Mouse (Mus musculus) neural tube, embryonic 13.5 days (tissue): ENCODE results near the gene Mei4. TPM values are rescaled to one million over a fixed set of nuclear protein-coding genes. Genes with fewer than 3 reads are reported as not detected.

ENCODE experiments used
- ATAC-seq: fragments of 200-750 bp; cut with Nextera tagmentation; 2 replicates; pipeline ENCODE4 v1.8.0; 2017; ENCODE audit warnings: low read depth, mild to moderate bottlenecking, moderate TSS enrichment, moderate library complexity
- H3K27ac ChIP-seq: fragments of 300-500 bp; sonication (generic); replicated peaks from 2 replicates; pipeline ENCODE4 v1.5.1; 2015; ENCODE audit warnings: moderate library complexity, mild to moderate bottlenecking, inconsistent platforms
- H3K27me3 ChIP-seq: fragments of 300-500 bp; sonication (generic); 2 replicates; pipeline ENCODE4 v1.6.1; 2015; ENCODE audit warnings: mild to moderate bottlenecking, inconsistent platforms
- H3K36me3 ChIP-seq: fragments of 300-500 bp; sonication (generic); 2 replicates; pipeline ENCODE4 v1.6.1; 2015; ENCODE audit warnings: mild to moderate bottlenecking, inconsistent platforms
- H3K4me1 ChIP-seq: fragments of 300-500 bp; sonication (generic); replicated peaks from 2 replicates; pipeline ENCODE4 v1.6.1; 2015; ENCODE audit warnings: inconsistent platforms
- H3K4me2 ChIP-seq: fragments of 300-500 bp; sonication (generic); 2 replicates; pipeline ENCODE4 v1.6.1; 2015; ENCODE audit warnings: inconsistent platforms, mild to moderate bottlenecking, moderate library complexity
- H3K4me3 ChIP-seq: fragments of 300-500 bp; sonication (generic); 2 replicates; pipeline ENCODE4 v1.5.1; 2015; ENCODE audit warnings: mild to moderate bottlenecking, inconsistent platforms
- H3K9ac ChIP-seq: fragments of 300-500 bp; sonication (generic); 2 replicates; pipeline ENCODE4 v1.6.1; 2015; ENCODE audit warnings: moderate library complexity, mild to moderate bottlenecking, inconsistent platforms
- H3K9me3 ChIP-seq: fragments of 300-500 bp; sonication (generic); 2 replicates; pipeline ENCODE4 v1.6.1; 2016; ENCODE audit warnings: inconsistent platforms
- WGBS: fragments of 180-500 bp; shearing (Covaris S2); methylation state at CpG from one replicate; pipeline ENCODE4 v1.1.7; 2015; 5-methylcytosine and 5-hydroxymethylcytosine counted together
- polyA plus RNA-seq: library from polyadenylated mRNA; unstranded; fragments of >200 nt; fragmentation: Nextera tagmentation; extraction: Ambion mirVana; gene quantifications from 2 replicates; pipeline ENCODE4 v1.2.1, GENCODE M21; 2015

Mei4 gene
- polyA plus RNA-seq, 1 experiment from 2014 or later: 0.84 TPM

DNA sequence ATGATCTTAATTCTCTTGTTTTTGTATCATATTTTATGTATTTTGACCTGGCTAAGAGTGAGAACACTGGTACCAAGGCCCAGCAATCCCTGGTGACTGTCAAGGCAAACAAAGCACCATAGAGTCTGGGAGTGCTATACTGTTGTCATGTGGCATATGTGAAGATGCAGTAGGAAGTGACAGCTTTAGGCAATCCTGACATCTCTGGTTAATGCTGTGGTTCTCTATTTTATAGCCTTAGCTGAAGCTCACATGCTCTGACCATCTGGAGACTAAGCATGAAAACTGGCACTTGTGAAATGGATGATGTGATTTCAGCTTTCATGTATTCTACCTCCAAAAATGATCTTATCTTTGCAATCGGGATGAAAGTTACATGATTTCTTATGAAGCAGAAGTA lies 103.3 kb downstream of the Mei4 start:
- Histone ChIP-seq H3K4me3 (no peak overlapping the region), H3K4me1 (no peaks in the 10 kb centered on the region), H3K27ac (no peak overlapping the region), H3K9me3 (no peaks in the 10 kb centered on the region), H3K36me3 (no peaks in the 10 kb centered on the region), H3K9ac (no peak overlapping the region), H3K4me2 (no peak overlapping the region), H3K27me3 (no peaks in the 10 kb centered on the region)
- 89% methylated on average over 1 of the region's 1 CpGs for WGBS
- ATAC-seq: no peak

DNA sequence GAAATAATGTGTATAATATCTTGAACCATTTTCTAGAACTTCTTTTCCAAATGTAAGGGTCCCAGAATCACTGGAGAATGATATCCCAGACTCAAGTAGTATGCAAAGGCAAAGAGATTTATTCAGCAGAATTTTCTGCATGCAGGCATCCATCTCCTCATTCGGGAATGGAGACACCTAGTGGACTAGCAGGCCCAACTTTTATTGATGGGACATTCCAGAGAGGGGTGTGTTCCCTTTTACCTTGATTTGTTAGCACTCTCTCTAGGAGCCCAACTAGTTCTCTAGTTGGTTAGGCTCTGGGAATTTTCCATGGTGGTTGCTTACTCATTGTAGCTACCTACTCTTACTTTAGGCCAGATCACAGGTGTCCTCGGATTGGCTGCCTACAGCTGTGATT lies 105.5 kb downstream of the Mei4 start:
- Histone ChIP-seq H3K27me3 (no peaks in the 10 kb centered on the region), H3K36me3 (no peaks in the 10 kb centered on the region), H3K4me3 (no peak overlapping the region), H3K9me3 (no peaks in the 10 kb centered on the region), H3K27ac (no peak overlapping the region), H3K9ac (no peak overlapping the region), H3K4me2 (no peak overlapping the region), H3K4me1 (no peaks in the 10 kb centered on the region)
- no peak for ATAC-seq
- 67% methylated on average over 2 of the region's 2 CpGs for WGBS

DNA sequence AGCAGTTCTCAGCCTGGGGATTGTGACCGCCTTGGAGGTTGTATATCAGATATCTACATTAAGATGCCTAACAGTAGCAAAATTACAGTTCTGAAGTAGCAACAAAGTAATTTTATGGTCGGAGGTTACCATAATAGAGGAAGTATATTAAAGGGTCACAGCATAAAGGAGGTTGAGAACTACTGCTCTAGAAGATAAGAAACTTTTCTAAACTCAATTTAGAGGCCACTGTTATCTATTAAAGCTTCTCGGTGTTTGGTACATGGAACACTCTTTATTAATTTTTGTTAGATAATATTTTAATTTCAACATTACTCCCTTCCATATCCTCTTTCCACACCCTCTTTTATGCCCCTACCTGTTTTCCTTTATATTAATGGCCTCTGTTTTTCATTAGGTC lies 119.0 kb downstream of the Mei4 start:
- Histone ChIP-seq H3K27me3 (no peaks in the 10 kb centered on the region), H3K27ac (no peak overlapping the region), H3K4me3 (no peak overlapping the region), H3K36me3 (no peaks in the 10 kb centered on the region), H3K9me3 (no peaks in the 10 kb centered on the region), H3K4me2 (no peak overlapping the region), H3K4me1 (no peaks in the 10 kb centered on the region), H3K9ac (no peak overlapping the region)
- WGBS: 91% methylated on average over 3 of the region's 3 CpGs
- ATAC-seq: no peak

DNA sequence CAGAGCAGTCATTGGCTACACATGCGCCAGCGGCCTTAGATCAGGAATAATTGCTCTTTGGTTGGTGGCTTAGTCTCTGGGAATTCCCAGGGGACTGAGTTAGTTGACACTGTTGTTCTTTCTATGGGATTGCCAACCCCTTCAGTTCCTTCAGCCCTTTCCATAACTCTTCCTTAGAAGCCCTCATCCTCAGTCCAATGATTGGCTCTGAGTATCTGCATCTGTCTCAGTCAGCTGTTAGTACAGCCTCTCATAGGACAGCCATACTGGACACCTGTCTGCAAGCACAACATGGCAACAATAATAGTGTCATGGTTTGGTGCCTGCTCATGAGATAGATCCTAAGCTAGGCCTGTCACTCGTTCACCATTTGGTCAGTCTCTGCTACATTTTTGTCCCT lies 149.5 kb downstream of the Mei4 start:
- no peaks in the 10 kb centered on the region for H3K27me3 ChIP-seq
- WGBS: 74% methylated on average over 3 of the region's 3 CpGs
- no peaks in the 10 kb centered on the region for H3K4me1 ChIP-seq
- no peak overlapping the region for H3K9ac ChIP-seq
- H3K4me3 ChIP-seq: no peak overlapping the region
- no peaks in the 10 kb centered on the region for H3K36me3 ChIP-seq
- no peaks in the 10 kb centered on the region for H3K9me3 ChIP-seq
- ATAC-seq: no peak
- H3K4me2 ChIP-seq: no peak overlapping the region
- H3K27ac ChIP-seq: no peak overlapping the region

DNA sequence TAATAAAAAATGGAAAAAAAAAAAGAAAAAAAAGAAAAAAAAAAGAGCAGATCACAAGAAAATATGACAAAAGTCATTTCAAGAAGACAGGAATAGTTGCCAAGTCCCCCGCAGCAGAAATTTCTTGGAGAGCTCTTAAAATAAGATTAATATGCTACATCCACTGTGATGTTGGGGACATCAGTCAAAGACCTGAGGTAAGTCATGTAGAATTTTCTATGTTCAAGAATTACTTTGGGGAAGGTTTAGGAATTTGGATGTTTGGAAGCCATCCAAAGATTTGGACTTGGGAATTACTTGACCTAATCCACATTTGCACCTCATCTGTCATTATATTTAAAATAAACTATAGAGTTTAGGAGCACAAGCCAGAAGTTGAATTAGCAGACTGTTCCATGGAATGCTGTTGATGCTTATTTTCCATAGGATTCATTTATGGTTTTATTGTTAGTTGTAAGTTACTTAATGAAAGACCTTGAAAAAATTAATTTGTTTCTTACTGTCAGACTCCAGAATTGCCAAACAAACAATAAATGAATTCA lies 179.1 kb downstream of the Mei4 start:
- Histone ChIP-seq H3K9me3 (no peaks in the 10 kb centered on the region), H3K36me3 (no peaks in the 10 kb centered on the region), H3K27ac (no peak overlapping the region), H3K27me3 (no peaks in the 10 kb centered on the region), H3K4me3 (no peak overlapping the region), H3K4me2 (no peak overlapping the region), H3K4me1 (no peaks in the 10 kb centered on the region), H3K9ac (no peak overlapping the region)
- ATAC-seq: no peak
- WGBS: 87% methylated on average over 1 of the region's 1 CpGs

DNA sequence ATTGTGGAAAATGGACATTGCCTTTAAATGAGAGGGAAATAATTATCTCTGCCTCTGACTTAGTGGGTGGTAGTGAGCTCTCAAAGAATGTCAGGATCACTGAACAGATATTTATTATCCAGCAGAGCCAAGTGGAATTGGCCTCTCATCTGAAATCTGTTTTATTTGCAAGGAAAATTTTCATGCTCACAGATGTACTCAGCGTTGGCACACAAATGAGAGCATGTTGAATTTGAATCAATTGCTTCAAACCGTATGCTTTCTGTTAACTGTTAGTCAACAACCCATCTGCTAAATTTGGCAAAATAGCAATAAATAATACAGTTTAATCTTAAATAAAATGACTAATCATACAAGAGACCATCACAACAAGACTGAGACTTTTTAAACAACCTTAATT lies 181.0 kb downstream of the Mei4 start:
- Histone ChIP-seq H3K9ac (no peak overlapping the region), H3K27ac (no peak overlapping the region), H3K4me3 (no peak overlapping the region), H3K36me3 (no peaks in the 10 kb centered on the region), H3K4me2 (no peak overlapping the region), H3K9me3 (no peaks in the 10 kb centered on the region), H3K4me1 (no peaks in the 10 kb centered on the region), H3K27me3 (no peaks in the 10 kb centered on the region)
- 73% methylated on average over 2 of the region's 2 CpGs for WGBS
- no peak for ATAC-seq

DNA sequence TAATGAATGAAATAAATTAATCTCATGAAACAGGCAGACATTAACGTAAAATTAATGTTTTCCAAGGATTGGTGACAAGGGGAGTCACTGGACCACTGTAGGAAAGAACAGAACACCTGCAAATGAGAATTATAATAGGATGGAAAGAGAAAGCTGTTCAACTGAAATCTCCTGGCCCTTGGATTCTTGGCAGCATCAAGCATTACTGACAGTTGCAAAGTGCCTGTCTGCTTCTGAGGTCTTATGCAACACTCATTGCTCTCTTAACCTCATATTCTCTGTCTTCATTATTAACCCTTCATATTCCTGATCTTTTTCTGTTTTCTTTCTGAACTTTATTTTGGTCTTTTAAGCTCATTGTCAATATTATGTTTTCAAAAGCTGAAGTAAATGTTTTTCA lies 210.4 kb downstream of the Mei4 start:
- no peaks in the 10 kb centered on the region for H3K9me3 ChIP-seq
- H3K9ac ChIP-seq: no peak overlapping the region
- no peak overlapping the region for H3K27ac ChIP-seq
- WGBS: 76% methylated on average over 1 of the region's 1 CpGs
- no peaks in the 10 kb centered on the region for H3K27me3 ChIP-seq
- no peak overlapping the region for H3K4me3 ChIP-seq
- H3K36me3 ChIP-seq: no peaks in the 10 kb centered on the region
- ATAC-seq: no peak
- H3K4me1 ChIP-seq: no peaks in the 10 kb centered on the region
- no peak overlapping the region for H3K4me2 ChIP-seq

DNA sequence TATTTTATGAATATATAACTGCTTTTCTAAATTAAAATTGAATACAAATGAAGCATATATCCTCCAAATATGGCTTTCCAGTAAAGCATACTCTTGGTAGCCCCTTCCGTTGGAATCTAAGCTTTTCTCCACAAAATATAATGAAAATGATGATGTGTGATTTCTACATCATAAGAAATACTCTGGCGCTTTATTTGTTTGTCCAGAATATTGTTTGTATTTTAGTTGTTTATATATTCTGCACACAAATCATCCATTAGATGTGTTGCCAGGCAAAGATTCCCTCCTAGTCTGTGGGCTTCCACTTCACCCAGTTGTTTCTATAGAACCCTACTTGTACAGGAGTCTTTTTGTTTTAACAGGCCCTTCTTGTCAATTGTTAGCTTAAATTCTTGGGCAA lies 211.8 kb downstream of the Mei4 start:
- 89% methylated on average over 2 of the region's 2 CpGs for WGBS
- no peaks in the 10 kb centered on the region for H3K4me1 ChIP-seq
- no peak overlapping the region for H3K4me2 ChIP-seq
- no peak overlapping the region for H3K9ac ChIP-seq
- no peaks in the 10 kb centered on the region for H3K27me3 ChIP-seq
- no peak overlapping the region for H3K4me3 ChIP-seq
- no peak for ATAC-seq
- H3K27ac ChIP-seq: no peak overlapping the region
- no peaks in the 10 kb centered on the region for H3K36me3 ChIP-seq
- H3K9me3 ChIP-seq: no peaks in the 10 kb centered on the region

DNA sequence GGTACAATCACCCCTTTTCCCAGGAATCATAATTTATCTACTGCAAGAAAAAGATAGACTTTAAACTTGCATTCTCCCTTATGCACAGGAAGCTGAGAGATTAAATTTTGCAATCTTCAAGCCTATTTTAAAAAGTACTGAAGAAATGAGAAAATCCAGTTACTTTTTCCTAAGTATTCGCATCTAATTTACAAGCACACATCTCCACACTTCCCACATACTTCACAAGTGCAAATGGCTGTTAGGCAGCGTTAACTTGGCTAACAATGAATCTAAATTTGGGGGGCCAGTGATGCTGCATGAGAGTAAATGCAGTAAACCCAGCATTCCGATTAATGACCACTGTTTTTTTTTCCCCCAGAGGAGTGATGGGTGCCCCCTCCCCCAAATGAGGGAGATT lies 232.9 kb downstream of the Mei4 start:
- H3K36me3 ChIP-seq: no peaks in the 10 kb centered on the region
- WGBS: 78% methylated on average over 3 of the region's 3 CpGs
- H3K9me3 ChIP-seq: no peaks in the 10 kb centered on the region
- no peak overlapping the region for H3K4me2 ChIP-seq
- no peaks in the 10 kb centered on the region for H3K27me3 ChIP-seq
- H3K9ac ChIP-seq: no peak overlapping the region
- H3K4me3 ChIP-seq: no peak overlapping the region
- no peak for ATAC-seq
- H3K4me1 ChIP-seq: no peaks in the 10 kb centered on the region
- no peak overlapping the region for H3K27ac ChIP-seq

DNA sequence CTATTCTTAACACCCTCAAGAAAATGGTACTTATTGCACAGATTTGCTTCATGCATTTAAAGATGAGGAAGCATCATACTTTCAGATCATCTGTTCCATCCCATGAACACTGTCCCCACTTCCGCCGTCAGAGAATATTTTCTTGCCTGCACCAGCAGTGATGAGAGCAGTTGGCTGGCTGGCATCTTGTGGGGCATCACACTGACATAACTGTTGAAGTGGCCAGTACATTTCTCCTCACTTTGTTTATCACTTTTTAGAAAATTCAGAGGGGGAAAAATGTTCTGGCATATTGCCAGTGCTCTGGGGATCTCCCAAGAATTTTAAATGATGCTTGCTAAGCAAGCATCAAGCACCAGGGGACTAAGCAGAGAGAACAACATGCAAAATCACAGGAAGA lies 251.4 kb downstream of the Mei4 start:
- no peaks in the 10 kb centered on the region for H3K27me3 ChIP-seq
- H3K4me2 ChIP-seq: no peak overlapping the region
- no peak overlapping the region for H3K9ac ChIP-seq
- no peaks in the 10 kb centered on the region for H3K36me3 ChIP-seq
- H3K9me3 ChIP-seq: no peaks in the 10 kb centered on the region
- 85% methylated on average over 2 of the region's 2 CpGs for WGBS
- no peak for ATAC-seq
- H3K4me3 ChIP-seq: no peak overlapping the region
- 0 out of 2 replicates have a peak, but pooled peaks cover 3% of the 10 kb centered on the region for H3K4me1 ChIP-seq
- H3K27ac ChIP-seq: no peak overlapping the region

DNA sequence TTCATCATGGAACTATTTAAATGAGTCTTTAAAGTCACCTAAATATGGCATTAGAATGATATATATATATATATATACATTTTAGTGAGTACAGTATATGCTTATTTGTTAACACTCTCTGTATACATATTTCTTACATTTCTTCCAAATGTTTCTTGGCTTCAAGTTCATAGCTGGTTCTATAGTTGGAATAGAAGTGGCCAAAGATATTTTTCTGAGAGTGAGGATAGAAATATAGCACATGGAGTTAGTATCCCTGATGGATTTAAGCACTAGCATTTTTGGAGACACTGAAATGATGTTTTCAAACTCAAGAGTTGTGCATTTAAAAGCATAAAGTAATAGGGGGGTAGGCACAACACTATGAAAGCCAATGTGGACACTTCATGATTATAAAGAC lies 272.6 kb downstream of the Mei4 start:
- Histone ChIP-seq H3K9me3 (no peaks in the 10 kb centered on the region), H3K27me3 (no peaks in the 10 kb centered on the region), H3K4me1 (no peaks in the 10 kb centered on the region), H3K27ac (no peak overlapping the region), H3K4me3 (no peak overlapping the region), H3K4me2 (no peak overlapping the region), H3K9ac (no peak overlapping the region), H3K36me3 (no peaks in the 10 kb centered on the region)
- ATAC-seq: no peak

DNA sequence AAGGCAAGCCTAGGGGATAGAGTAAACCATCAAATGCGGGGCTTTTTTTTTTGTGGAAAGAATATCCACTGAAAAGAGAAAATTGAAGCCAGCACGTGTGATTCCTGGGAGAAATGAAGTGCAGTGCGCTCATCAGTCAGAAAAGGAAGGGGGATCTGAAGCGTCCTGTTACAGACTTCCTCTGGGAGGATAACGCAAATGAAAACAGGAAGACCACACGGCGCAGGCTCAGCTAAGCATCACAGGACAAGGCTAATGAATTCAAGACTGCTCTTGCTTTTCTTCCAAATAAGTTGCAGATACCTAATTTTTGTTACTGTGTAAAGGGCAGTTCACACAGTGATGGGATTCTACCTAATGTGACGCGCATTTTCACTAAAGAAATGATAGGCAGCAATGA lies 296.7 kb downstream of the Mei4 start:
- Histone ChIP-seq H3K4me3 (no peak overlapping the region), H3K4me2 (no peak overlapping the region), H3K4me1 (no peaks in the 10 kb centered on the region), H3K27ac (no peak overlapping the region), H3K9ac (no peak overlapping the region), H3K36me3 (no peaks in the 10 kb centered on the region), H3K9me3 (no peaks in the 10 kb centered on the region), H3K27me3 (no peaks in the 10 kb centered on the region)
- no peak for ATAC-seq
- 67% methylated on average over 9 of the region's 9 CpGs for WGBS

DNA sequence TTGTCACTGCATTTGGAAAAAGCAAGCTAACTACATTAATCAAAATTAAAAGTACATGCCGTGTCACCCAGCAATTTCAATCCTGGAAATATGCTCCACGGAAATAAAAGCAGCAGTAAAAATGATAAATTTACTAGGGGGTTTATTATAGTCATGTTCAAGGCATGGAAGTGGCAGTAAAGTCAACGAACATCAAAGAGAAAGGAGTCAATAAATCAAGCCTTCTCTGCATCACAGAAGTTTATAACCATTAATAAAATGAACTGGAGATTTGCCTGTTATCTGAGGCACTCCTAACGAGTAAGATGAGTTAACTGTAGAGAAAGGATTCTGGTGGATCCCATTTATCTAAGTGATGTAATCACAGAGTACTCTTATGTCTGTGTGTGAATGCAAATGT lies 298.9 kb downstream of the Mei4 start:
- no peak overlapping the region for H3K9ac ChIP-seq
- no peaks in the 10 kb centered on the region for H3K9me3 ChIP-seq
- H3K27me3 ChIP-seq: no peaks in the 10 kb centered on the region
- no peak overlapping the region for H3K4me3 ChIP-seq
- H3K27ac ChIP-seq: no peak overlapping the region
- H3K4me1 ChIP-seq: no peaks in the 10 kb centered on the region
- H3K36me3 ChIP-seq: no peaks in the 10 kb centered on the region
- WGBS: 24% methylated on average over 4 of the region's 4 CpGs
- ATAC-seq: no peak
- no peak overlapping the region for H3K4me2 ChIP-seq
